Mouse (Mus musculus): Measurements from ENCODE around the gene Pbx1.

- TF ChIP-seq CTCF (IDR thresholded peaks at IDR 0.05; ENCODE audit: low read depth, low read length) (no peak), POLR2A (IDR thresholded peaks at IDR 0.05; ENCODE audit: extremely low read depth, insufficient read depth, low read length) (no peak)
Observed at GRCm38 (mm10) chr1:168101514-168101913, 330.6 kb downstream of the Pbx1 start.
